Mouse (Mus musculus): ENCODE measurements around the gene Rap1gap.
A peak's percentile ranks its signal among the peaks of the same experiment; 100 is the strongest.

Gene Rap1gap

GRCm38 (mm10) chr4:137744433-137744918, 80.0 kb downstream of the Rap1gap start:
- DNase-seq (ENCODE audit: low spot score), result no peak

GRCm38 (mm10) chr4:137747091-137747490, 82.6 kb downstream of the Rap1gap start:
- DNase-seq (ENCODE audit: low spot score), result no peak

- no peak for DNase-seq (ENCODE audit: low spot score)
These were observed 83.1 kb downstream of the Rap1gap start for GRCm38 (mm10) chr4:137747590-137747989.

GRCm38 (mm10) chr4:137748726-137749125, 84.2 kb downstream of the Rap1gap start:
- no peak for DNase-seq (ENCODE audit: low spot score)

GRCm38 (mm10) chr4:137749680-137750079, 85.2 kb downstream of the Rap1gap start:
- no peak for DNase-seq (ENCODE audit: low spot score)

- DNase-seq (ENCODE audit: low spot score), result no peak
These were observed 85.6 kb downstream of the Rap1gap start for GRCm38 (mm10) chr4:137750121-137750520.

GRCm38 (mm10) chr4:137751310-137751709, 86.8 kb downstream of the Rap1gap start:
- no peak for DNase-seq (ENCODE audit: low spot score)

- DNase-seq (ENCODE audit: low spot score), result no peak
These were observed 87.2 kb downstream of the Rap1gap start for GRCm38 (mm10) chr4:137751717-137752116.

GRCm38 (mm10) chr4:137752471-137752870, 87.9 kb downstream of the Rap1gap start:
- no peak for DNase-seq (ENCODE audit: low spot score)

GRCm38 (mm10) chr4:137753199-137753598, 88.7 kb downstream of the Rap1gap start:
- no peak for DNase-seq (ENCODE audit: low spot score)

- no peak for DNase-seq (ENCODE audit: low spot score)
These were observed 89.9 kb downstream of the Rap1gap start for GRCm38 (mm10) chr4:137754446-137754845.

GRCm38 (mm10) chr4:137762886-137763285, 98.4 kb downstream of the Rap1gap start:
- no peak for DNase-seq (ENCODE audit: low spot score)

GRCm38 (mm10) chr4:137763920-137764495, 99.5 kb downstream of the Rap1gap start:
- DNase-seq (ENCODE audit: low spot score), result no peak

- no peak for DNase-seq (ENCODE audit: low spot score)
These were observed 100.1 kb downstream of the Rap1gap start for GRCm38 (mm10) chr4:137764621-137765020.

- peak; percentile 58 for DNase-seq (ENCODE audit: low spot score)
These were observed 101.0 kb downstream of the Rap1gap start for GRCm38 (mm10) chr4:137765554-137765971.

GRCm38 (mm10) chr4:137766365-137766764, 101.8 kb downstream of the Rap1gap start:
- DNase-seq (ENCODE audit: low spot score), result no peak

GRCm38 (mm10) chr4:137768381-137768780, 103.9 kb downstream of the Rap1gap start:
- no peak for DNase-seq (ENCODE audit: low spot score)

GRCm38 (mm10) chr4:137768831-137769230, 104.3 kb downstream of the Rap1gap start:
- no peak for DNase-seq (ENCODE audit: low spot score)

GRCm38 (mm10) chr4:137769635-137770034, 105.1 kb downstream of the Rap1gap start:
- DNase-seq (ENCODE audit: low spot score), result no peak

- DNase-seq (ENCODE audit: low spot score), result no peak
These were observed 106.5 kb downstream of the Rap1gap start for GRCm38 (mm10) chr4:137770901-137771612.

GRCm38 (mm10) chr4:137771749-137772148, 107.2 kb downstream of the Rap1gap start:
- DNase-seq (ENCODE audit: low spot score), result no peak

- no peak for DNase-seq (ENCODE audit: low spot score)
These were observed 108.0 kb downstream of the Rap1gap start for GRCm38 (mm10) chr4:137772438-137773056.

- DNase-seq (ENCODE audit: low spot score), result no peak
These were observed 108.9 kb downstream of the Rap1gap start for GRCm38 (mm10) chr4:137773369-137773899.
